Mouse (Mus musculus) megakaryocyte, embryonic 14.5 days (primary cell): ENCODE measurements around the gene Zfp300.

ENCODE experiments used
- FLI1 ChIP-seq: IDR thresholded peaks from 2 replicates; pipeline ENCODE4 v1.6.1; 2012; ENCODE audit warnings: low read length, inconsistent platforms, mixed read lengths
- GATA1 ChIP-seq: IDR thresholded peaks from 3 replicates; pipeline ENCODE4 v1.6.1; 2012; ENCODE audit warnings: mixed read lengths, low read length, inconsistent platforms, borderline replicate concordance

DNA sequence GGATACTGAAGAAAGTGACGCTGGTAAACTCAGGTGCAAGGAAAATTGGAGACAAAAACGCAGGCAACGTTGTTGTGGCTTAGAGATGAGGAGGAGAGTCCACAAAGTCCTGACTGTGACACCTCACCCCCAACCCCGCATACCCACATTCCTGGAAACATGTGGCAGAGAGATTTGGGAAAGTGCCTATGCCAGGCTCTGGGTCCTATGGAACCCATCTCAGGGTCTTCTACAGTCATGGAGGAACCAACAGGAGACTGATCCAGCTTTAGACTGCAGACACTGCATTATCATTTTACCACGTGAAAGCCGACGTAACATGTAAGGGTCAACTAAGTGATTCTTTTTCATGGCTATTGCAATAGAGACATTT lies 526 bp upstream of the Zfp300 start:
- TF ChIP-seq GATA1 (no peak), FLI1 (no peak)
